Mouse (Mus musculus): ENCODE data around the gene Hpse2. TPM values are rescaled to one million over a fixed set of nuclear protein-coding genes. Genes with fewer than 3 reads are reported as not detected.

The Hpse2 gene
- polyA plus RNA-seq, 1 experiment from 2014 or later, result 1.7 TPM

DNA sequence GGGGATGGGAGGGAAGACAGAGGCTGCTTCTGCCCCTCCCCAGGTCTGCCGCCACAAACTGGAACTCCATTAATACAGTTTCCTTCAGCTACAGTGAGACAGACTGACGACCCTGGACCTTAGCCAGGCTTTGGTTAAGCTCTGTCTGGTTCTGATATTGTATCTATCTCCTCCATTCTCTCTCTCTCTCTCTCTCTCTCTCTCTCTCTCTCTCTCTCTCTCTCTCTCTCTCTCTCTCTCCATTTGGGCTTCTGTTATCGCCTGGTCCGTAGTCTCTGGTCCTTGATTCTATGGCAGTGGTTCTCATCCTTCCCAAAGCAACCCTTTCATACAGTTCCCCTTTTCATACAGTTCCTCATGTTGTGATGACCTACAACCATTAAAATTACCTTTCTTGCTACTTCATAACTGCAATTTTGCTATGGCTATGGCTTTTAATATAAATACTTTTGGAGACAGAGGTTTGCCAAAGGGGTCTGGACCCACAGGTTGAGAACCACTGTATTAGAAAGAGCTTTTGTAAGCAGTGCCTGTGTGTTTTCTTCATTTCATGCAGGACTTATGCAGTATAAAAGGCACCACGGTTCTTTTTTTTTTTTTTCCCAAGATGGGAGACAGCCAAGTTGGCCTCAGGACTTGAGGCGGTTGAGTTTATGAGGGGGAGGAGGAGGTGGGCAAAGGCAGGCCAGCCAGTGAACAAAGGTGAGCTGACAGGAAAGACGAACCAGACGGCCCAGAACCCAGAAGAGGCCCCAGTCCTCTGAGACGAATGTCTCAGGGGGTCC, 642.9 kb downstream of the Hpse2 start:
- Histone ChIP-seq H3K27me3 (ENCODE audit: control insufficient read depth, insufficient read depth, low read length) (no peaks in the 10 kb centered on the region), H3K4me3 (ENCODE audit: low read depth, low read length) (no peak overlapping the region), H3K4me2 (ENCODE audit: low read depth, low read length, severe bottlenecking) (no peak overlapping the region), H3K9me3 (ENCODE audit: control insufficient read depth, low read length) (no peaks in the 10 kb centered on the region), H3K27ac (ENCODE audit: low read depth, low read length) (no peak overlapping the region), H3K9ac (ENCODE audit: low read length) (no peak overlapping the region), H3K4me1 (replicated peaks; ENCODE audit: control insufficient read depth, insufficient read depth, low read length) (no peaks in the 10 kb centered on the region), H3K36me3 (ENCODE audit: control insufficient read depth, insufficient read depth, low read length) (no peaks in the 10 kb centered on the region)
- DNase-seq (ENCODE audit: low spot score) (no peak), ATAC-seq (replicated peaks; ENCODE audit: low FRiP score) (no peak)
- 73% methylated on average over 9 of the region's 9 CpGs for WGBS

- Histone ChIP-seq H3K4me2 (ENCODE audit: low read depth, low read length, severe bottlenecking) (no peak overlapping the region), H3K9me3 (ENCODE audit: control insufficient read depth, low read length) (no peaks in the 10 kb centered on the region), H3K36me3 (ENCODE audit: control insufficient read depth, insufficient read depth, low read length) (no peaks in the 10 kb centered on the region), H3K4me1 (replicated peaks; ENCODE audit: control insufficient read depth, insufficient read depth, low read length) (no peaks in the 10 kb centered on the region), H3K27me3 (ENCODE audit: control insufficient read depth, insufficient read depth, low read length) (no peaks in the 10 kb centered on the region), H3K4me3 (ENCODE audit: low read depth, low read length) (no peak overlapping the region), H3K27ac (ENCODE audit: low read depth, low read length) (no peak overlapping the region), H3K9ac (ENCODE audit: low read length) (no peak overlapping the region)
- 38% methylated on average over 4 of the region's 4 CpGs for WGBS
- DNase-seq (ENCODE audit: low spot score) (peak; percentile 74), ATAC-seq (replicated peaks; ENCODE audit: low FRiP score) (peak; percentile 46; the same call in 1 of the 2 replicates)
These were observed 644.0 kb downstream of the Hpse2 start for GRCm38 (mm10) chr19:42744162-42744586.

- Histone ChIP-seq H3K36me3 (ENCODE audit: control insufficient read depth, insufficient read depth, low read length) (no peaks in the 10 kb centered on the region), H3K9ac (ENCODE audit: low read length) (0 out of 2 replicates have a peak overlapping the region, but pooled peaks have one; percentile 4), H3K4me2 (ENCODE audit: low read depth, low read length, severe bottlenecking) (no peak overlapping the region), H3K4me1 (replicated peaks; ENCODE audit: control insufficient read depth, insufficient read depth, low read length) (no peaks in the 10 kb centered on the region), H3K27me3 (ENCODE audit: control insufficient read depth, insufficient read depth, low read length) (no peaks in the 10 kb centered on the region), H3K27ac (ENCODE audit: low read depth, low read length) (no peak overlapping the region), H3K9me3 (ENCODE audit: control insufficient read depth, low read length) (no peaks in the 10 kb centered on the region), H3K4me3 (ENCODE audit: low read depth, low read length) (no peak overlapping the region)
- DNase-seq (ENCODE audit: low spot score) (no peak), ATAC-seq (replicated peaks; ENCODE audit: low FRiP score) (no peak)
- 71% methylated on average over 16 of the region's 16 CpGs for WGBS
These were observed 644.9 kb downstream of the Hpse2 start for GRCm38 (mm10) chr19:42743261-42743660.

DNA sequence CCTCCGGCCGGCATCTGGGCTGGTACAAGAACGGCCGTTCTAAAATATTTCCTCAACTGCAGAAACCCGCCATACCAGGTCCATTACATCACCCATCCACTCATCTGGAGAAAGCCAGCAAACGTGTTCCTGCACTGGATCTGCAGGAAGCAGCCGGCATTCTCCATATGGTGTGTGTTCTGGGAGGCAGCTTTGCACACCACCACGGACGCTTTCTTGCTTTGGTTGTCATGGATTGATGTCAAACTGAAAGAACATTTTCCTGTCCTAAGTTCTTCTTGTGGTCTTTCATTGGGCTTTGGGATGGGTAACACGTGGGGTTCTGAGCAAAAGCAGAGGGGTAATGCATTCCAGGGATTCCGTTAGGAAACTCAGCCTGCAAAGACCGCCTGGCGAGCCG, 646.3 kb downstream of the Hpse2 start:
- H3K36me3 ChIP-seq (ENCODE audit: control insufficient read depth, insufficient read depth, low read length), result no peaks in the 10 kb centered on the region
- no peak overlapping the region for H3K4me3 ChIP-seq (ENCODE audit: low read depth, low read length)
- DNase-seq (ENCODE audit: low spot score) (no peak), ATAC-seq (replicated peaks; ENCODE audit: low FRiP score) (no peak)
- no peaks in the 10 kb centered on the region for H3K4me1 ChIP-seq (replicated peaks; ENCODE audit: control insufficient read depth, insufficient read depth, low read length)
- no peaks in the 10 kb centered on the region for H3K9me3 ChIP-seq (ENCODE audit: control insufficient read depth, low read length)
- no peaks in the 10 kb centered on the region for H3K27me3 ChIP-seq (ENCODE audit: control insufficient read depth, insufficient read depth, low read length)
- H3K4me2 ChIP-seq (ENCODE audit: low read depth, low read length, severe bottlenecking), result no peak overlapping the region
- WGBS, result 80% methylated on average over 14 of the region's 14 CpGs
- no peak overlapping the region for H3K27ac ChIP-seq (ENCODE audit: low read depth, low read length)
- no peak overlapping the region for H3K9ac ChIP-seq (ENCODE audit: low read length)

DNA sequence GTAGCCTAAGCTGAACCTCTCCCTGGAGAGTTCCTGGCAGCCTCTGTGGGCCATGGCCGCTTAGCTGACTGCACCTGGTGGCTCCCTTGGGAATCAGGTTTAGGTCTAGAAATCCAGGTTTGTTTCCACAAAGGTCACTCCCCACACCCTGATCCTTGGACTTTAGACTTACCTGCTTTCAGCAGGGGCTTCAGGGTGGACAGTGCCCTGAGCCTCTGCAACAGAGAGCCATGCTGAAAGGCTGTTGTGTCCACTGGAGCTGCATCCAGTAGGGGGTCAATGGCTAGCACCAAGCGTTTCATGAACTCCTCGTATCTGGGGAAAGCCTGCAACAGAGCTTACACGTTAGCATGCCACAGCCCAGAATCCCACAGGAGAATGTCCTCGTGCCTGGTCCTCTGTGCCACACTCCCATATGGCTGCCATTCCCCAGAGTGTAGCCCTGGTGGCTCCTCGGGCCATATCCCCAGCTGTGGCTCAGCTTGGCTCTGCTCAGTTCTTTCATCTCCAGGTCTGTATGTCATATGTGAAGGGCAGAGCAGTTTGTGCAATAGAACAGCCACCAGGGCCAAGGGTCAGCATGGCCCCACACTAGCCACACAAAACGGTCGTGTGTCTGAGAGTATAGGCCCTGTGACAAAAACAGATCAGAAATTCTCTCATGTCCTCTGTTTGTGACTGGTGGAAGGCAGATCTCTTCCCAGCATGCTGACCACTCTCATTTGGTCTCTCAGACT, 647.8 kb downstream of the Hpse2 start:
- no peak overlapping the region for H3K4me3 ChIP-seq (ENCODE audit: low read depth, low read length)
- no peaks in the 10 kb centered on the region for H3K9me3 ChIP-seq (ENCODE audit: control insufficient read depth, low read length)
- H3K36me3 ChIP-seq (ENCODE audit: control insufficient read depth, insufficient read depth, low read length), result no peaks in the 10 kb centered on the region
- no peaks in the 10 kb centered on the region for H3K27me3 ChIP-seq (ENCODE audit: control insufficient read depth, insufficient read depth, low read length)
- H3K4me2 ChIP-seq (ENCODE audit: low read depth, low read length, severe bottlenecking), result no peak overlapping the region
- no peak for DNase-seq (ENCODE audit: low spot score)
- no peaks in the 10 kb centered on the region for H3K4me1 ChIP-seq (replicated peaks; ENCODE audit: control insufficient read depth, insufficient read depth, low read length)
- 86% methylated on average over 8 of the region's 8 CpGs for WGBS
- H3K27ac ChIP-seq (ENCODE audit: low read depth, low read length), result no peak overlapping the region
- H3K9ac ChIP-seq (ENCODE audit: low read length), result no peak overlapping the region
- ATAC-seq (replicated peaks; ENCODE audit: low FRiP score), result no peak

GRCm38 (mm10) chr19:42739734-42740133, 648.4 kb downstream of the Hpse2 start:
- Histone ChIP-seq H3K36me3 (ENCODE audit: control insufficient read depth, insufficient read depth, low read length) (no peaks in the 10 kb centered on the region), H3K9ac (ENCODE audit: low read length) (no peak overlapping the region), H3K27ac (ENCODE audit: low read depth, low read length) (no peak overlapping the region), H3K4me3 (ENCODE audit: low read depth, low read length) (no peak overlapping the region), H3K4me2 (ENCODE audit: low read depth, low read length, severe bottlenecking) (no peak overlapping the region), H3K9me3 (ENCODE audit: control insufficient read depth, low read length) (no peaks in the 10 kb centered on the region), H3K27me3 (ENCODE audit: control insufficient read depth, insufficient read depth, low read length) (no peaks in the 10 kb centered on the region), H3K4me1 (replicated peaks; ENCODE audit: control insufficient read depth, insufficient read depth, low read length) (no peaks in the 10 kb centered on the region)
- 86% methylated on average over 6 of the region's 6 CpGs for WGBS
- DNase-seq (ENCODE audit: low spot score), result no peak
- ATAC-seq (replicated peaks; ENCODE audit: low FRiP score), result no peak

DNA sequence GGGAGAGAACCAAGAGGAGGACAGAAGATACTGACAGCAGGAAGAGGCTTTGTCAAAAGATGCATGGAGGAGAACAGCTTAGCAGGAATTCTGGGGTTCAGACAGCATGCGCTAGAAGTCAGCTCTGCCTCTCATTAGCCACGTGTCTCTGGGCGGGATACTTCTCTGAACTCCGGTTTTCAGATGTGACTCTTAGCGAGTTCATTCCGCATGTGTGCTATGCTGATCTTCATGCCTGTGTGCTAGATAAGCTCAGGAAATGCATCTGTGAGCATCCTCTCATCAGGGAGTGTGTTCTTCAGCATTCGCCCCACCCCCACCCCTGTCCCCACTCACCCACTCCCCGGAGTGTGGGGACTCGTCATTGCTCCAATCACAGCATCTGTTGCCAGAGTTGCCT, 650.4 kb downstream of the Hpse2 start:
- 66% methylated on average over 9 of the region's 9 CpGs for WGBS

More for the DNA sequence above, 650.4 kb downstream of the Hpse2 start:
- H3K9ac ChIP-seq (ENCODE audit: low read length), result no peak overlapping the region
- no peaks in the 10 kb centered on the region for H3K4me1 ChIP-seq (replicated peaks; ENCODE audit: control insufficient read depth, insufficient read depth, low read length)
- H3K4me3 ChIP-seq (ENCODE audit: low read depth, low read length), result no peak overlapping the region
- no peaks in the 10 kb centered on the region for H3K27me3 ChIP-seq (ENCODE audit: control insufficient read depth, insufficient read depth, low read length)
- DNase-seq (ENCODE audit: low spot score) (no peak), ATAC-seq (replicated peaks; ENCODE audit: low FRiP score) (no peak)
- no peaks in the 10 kb centered on the region for H3K9me3 ChIP-seq (ENCODE audit: control insufficient read depth, low read length)
- no peak overlapping the region for H3K27ac ChIP-seq (ENCODE audit: low read depth, low read length)
- H3K4me2 ChIP-seq (ENCODE audit: low read depth, low read length, severe bottlenecking), result no peak overlapping the region
- H3K36me3 ChIP-seq (ENCODE audit: control insufficient read depth, insufficient read depth, low read length), result no peaks in the 10 kb centered on the region

Measured in forebrain, embryonic 11.5 days (tissue).